Mouse (Mus musculus) embryonic facial prominence, embryonic 14.5 days (tissue): ENCODE measurements at regions not wholly inside any gene's neighbourhood (a gene's known extent, or its start where the extent isn't known, plus 50 kb on each side); places are given as distances from the start of the nearest gene placed in this dataset.
A peak's percentile ranks its signal among the peaks of the same experiment; 100 is the strongest.

ENCODE experiments used
- ATAC-seq: fragments of 200-750 bp; cut with Nextera tagmentation; 2 replicates; pipeline ENCODE4 v1.8.0; 2017; ENCODE audit warnings: low read depth, moderate number of reproducible peaks, moderate TSS enrichment
- DNase-seq: peaks from one replicate; pipeline ENCODE4 v3.0.0-alpha.2; 2015; ENCODE audit warnings: low spot score
- H3K27ac ChIP-seq: fragments of 300-500 bp; sonication (generic); replicated peaks from 2 replicates; pipeline ENCODE4 v1.5.1; 2014; ENCODE audit warnings: low read depth, mild to moderate bottlenecking, low read length, moderate library complexity
- H3K27me3 ChIP-seq: fragments of 300-500 bp; sonication (generic); replicated peaks from 2 replicates; pipeline ENCODE4 v1.6.1; 2014; ENCODE audit warnings: low read length; ENCODE audit not compliant: control insufficient read depth, insufficient read depth
- H3K36me3 ChIP-seq: fragments of 300-500 bp; sonication (generic); 2 replicates; pipeline ENCODE4 v1.6.1; 2014; ENCODE audit warnings: low read length, mixed read lengths; ENCODE audit not compliant: control insufficient read depth, insufficient read depth
- H3K4me1 ChIP-seq: fragments of 300-500 bp; sonication (generic); 2 replicates; pipeline ENCODE4 v1.6.1; 2014; ENCODE audit warnings: antibody characterized with exemption, low read length; ENCODE audit not compliant: control insufficient read depth, insufficient read depth
- H3K4me2 ChIP-seq: fragments of 300-500 bp; sonication (generic); 2 replicates; pipeline ENCODE4 v1.6.1; 2014; ENCODE audit warnings: low read depth, mild to moderate bottlenecking, low read length, moderate library complexity, mixed read lengths
- H3K4me3 ChIP-seq: fragments of 300-500 bp; sonication (generic); 2 replicates; pipeline ENCODE4 v1.5.1; 2014; ENCODE audit warnings: low read depth, mild to moderate bottlenecking, low read length
- H3K9ac ChIP-seq: fragments of 300-500 bp; sonication (generic); 2 replicates; pipeline ENCODE4 v1.6.1; 2014; ENCODE audit warnings: low read depth, mild to moderate bottlenecking, low read length, moderate library complexity, mixed read lengths
- H3K9me3 ChIP-seq: fragments of 300-500 bp; sonication (generic); 2 replicates; pipeline ENCODE4 v1.6.1; 2016; ENCODE audit warnings: low read length; ENCODE audit not compliant: control insufficient read depth
- WGBS: fragments of 180-500 bp; shearing (Covaris S2); extraction: QIAGEN DNeasy Blood & Tissue Kit; methylation state at CpG from one replicate; pipeline ENCODE4 v1.1.7; 2014; 5-methylcytosine and 5-hydroxymethylcytosine counted together

GRCm38 (mm10) chr8:115458119-115458518 lies 249.5 kb downstream of the Maf start:
- H3K27me3 ChIP-seq: no peaks in the 10 kb centered on the region

GRCm38 (mm10) chr8:115450789-115451188 lies 256.8 kb downstream of the Maf start:
- no peaks in the 10 kb centered on the region for H3K4me1 ChIP-seq
- 75% methylated on average over 1 of the region's 1 CpGs for WGBS
- no peak overlapping the region for H3K4me2 ChIP-seq
- H3K4me3 ChIP-seq: no peak overlapping the region
- H3K36me3 ChIP-seq: no peaks in the 10 kb centered on the region
- DNase-seq (no peak), ATAC-seq (no peak)
- no peak overlapping the region for H3K27ac ChIP-seq
- H3K27me3 ChIP-seq: no peaks in the 10 kb centered on the region
- no peaks in the 10 kb centered on the region for H3K9me3 ChIP-seq
- no peak overlapping the region for H3K9ac ChIP-seq

More at GRCm38 (mm10) chr8:115458119-115458518, 249.5 kb downstream of the Maf start:
- Histone ChIP-seq H3K4me2 (no peak overlapping the region), H3K9ac (no peak overlapping the region), H3K36me3 (no peaks in the 10 kb centered on the region), H3K27ac (no peak overlapping the region), H3K4me1 (no peaks in the 10 kb centered on the region), H3K4me3 (no peak overlapping the region), H3K9me3 (no peaks in the 10 kb centered on the region)
- ATAC-seq (no peak), DNase-seq (no peak)
- 56% methylated on average over 3 of the region's 3 CpGs for WGBS

GRCm38 (mm10) chr8:115448367-115448766 lies 259.2 kb downstream of the Maf start:
- Histone ChIP-seq H3K4me2 (no peak overlapping the region), H3K27ac (no peak overlapping the region), H3K4me3 (no peak overlapping the region), H3K4me1 (no peaks in the 10 kb centered on the region), H3K9ac (no peak overlapping the region), H3K36me3 (no peaks in the 10 kb centered on the region), H3K9me3 (no peaks in the 10 kb centered on the region), H3K27me3 (no peaks in the 10 kb centered on the region)
- DNase-seq: no peak
- 70% methylated on average over 3 of the region's 3 CpGs for WGBS
- ATAC-seq: no peak

GRCm38 (mm10) chr8:115444519-115444918 lies 263.1 kb downstream of the Maf start:
- Histone ChIP-seq H3K9me3 (no peaks in the 10 kb centered on the region), H3K36me3 (no peaks in the 10 kb centered on the region), H3K27me3 (no peaks in the 10 kb centered on the region), H3K27ac (no peak overlapping the region), H3K4me3 (no peak overlapping the region), H3K9ac (no peak overlapping the region), H3K4me1 (no peaks in the 10 kb centered on the region), H3K4me2 (no peak overlapping the region)
- 89% methylated on average over 5 of the region's 5 CpGs for WGBS
- DNase-seq (no peak), ATAC-seq (no peak)

- Histone ChIP-seq H3K36me3 (no peaks in the 10 kb centered on the region), H3K4me2 (no peak overlapping the region), H3K9ac (no peak overlapping the region), H3K9me3 (no peaks in the 10 kb centered on the region), H3K27ac (no peak overlapping the region), H3K4me3 (no peak overlapping the region), H3K27me3 (no peaks in the 10 kb centered on the region), H3K4me1 (no peaks in the 10 kb centered on the region)
- peak; percentile 84; the same call in 1 of the 2 replicates for ATAC-seq
- peak; percentile 62 for DNase-seq
- 73% methylated on average over 6 of the region's 6 CpGs for WGBS
Observed at GRCm38 (mm10) chr8:115441943-115442550, 265.5 kb downstream of the Maf start.

- DNase-seq: no peak
- WGBS: 70% methylated on average over 6 of the region's 6 CpGs
- no peaks in the 10 kb centered on the region for H3K4me1 ChIP-seq
- no peak overlapping the region for H3K4me2 ChIP-seq
- H3K4me3 ChIP-seq: no peak overlapping the region
- ATAC-seq: no peak
- H3K27me3 ChIP-seq: no peaks in the 10 kb centered on the region
- H3K9ac ChIP-seq: no peak overlapping the region
- no peak overlapping the region for H3K27ac ChIP-seq
- H3K36me3 ChIP-seq: no peaks in the 10 kb centered on the region
- H3K9me3 ChIP-seq: no peaks in the 10 kb centered on the region
Observed at GRCm38 (mm10) chr8:115441323-115441722, 266.3 kb downstream of the Maf start.

- H3K36me3 ChIP-seq: no peaks in the 10 kb centered on the region
- H3K9ac ChIP-seq: no peak overlapping the region
- no peak overlapping the region for H3K4me2 ChIP-seq
- no peaks in the 10 kb centered on the region for H3K27me3 ChIP-seq
- H3K27ac ChIP-seq: no peak overlapping the region
- no peak for DNase-seq
- H3K4me3 ChIP-seq: no peak overlapping the region
- 79% methylated on average over 3 of the region's 3 CpGs for WGBS
- no peaks in the 10 kb centered on the region for H3K4me1 ChIP-seq
- ATAC-seq: no peak
- H3K9me3 ChIP-seq: no peaks in the 10 kb centered on the region
Observed at GRCm38 (mm10) chr8:115440151-115440550, 267.4 kb downstream of the Maf start.

- no peaks in the 10 kb centered on the region for H3K9me3 ChIP-seq
- no peak overlapping the region for H3K27ac ChIP-seq
- no peaks in the 10 kb centered on the region for H3K36me3 ChIP-seq
- no peak overlapping the region for H3K4me2 ChIP-seq
- no peak overlapping the region for H3K9ac ChIP-seq
- ATAC-seq: no peak
- WGBS: 72% methylated on average over 5 of the region's 5 CpGs
- H3K4me1 ChIP-seq: no peaks in the 10 kb centered on the region
- no peak overlapping the region for H3K4me3 ChIP-seq
- H3K27me3 ChIP-seq: no peaks in the 10 kb centered on the region
- DNase-seq: no peak
Observed at GRCm38 (mm10) chr8:115439512-115439911, 268.1 kb downstream of the Maf start.

GRCm38 (mm10) chr8:115437956-115438355 lies 269.6 kb downstream of the Maf start:
- Histone ChIP-seq H3K27ac (no peak overlapping the region), H3K9ac (no peak overlapping the region), H3K9me3 (no peaks in the 10 kb centered on the region), H3K27me3 (0 out of 2 replicates have a peak, but pooled peaks cover 2% of the 10 kb centered on the region), H3K4me2 (no peak overlapping the region), H3K4me3 (no peak overlapping the region), H3K4me1 (no peaks in the 10 kb centered on the region), H3K36me3 (no peaks in the 10 kb centered on the region)
- ATAC-seq: no peak
- DNase-seq: no peak
- WGBS: 84% methylated on average over 9 of the region's 9 CpGs
